Mouse (Mus musculus) lung, postnatal 25 days (tissue): ENCODE measurements around the gene Erc2.

Experiments
- DNase-seq: peaks from one replicate; pipeline ENCODE4 v3.0.0; 2022; ENCODE audit warnings: low spot score

Erc2 gene

GRCm38 (mm10) chr14:27778503-27778902 is 156.3 kb downstream of the Erc2 start:
- DNase-seq = no peak

GRCm38 (mm10) chr14:27778982-27779701 is 156.9 kb downstream of the Erc2 start:
- DNase-seq = no peak

- DNase-seq = no peak
Observed at GRCm38 (mm10) chr14:27781221-27781620, 159.0 kb downstream of the Erc2 start.

- DNase-seq = no peak
Observed at GRCm38 (mm10) chr14:27784826-27785225, 162.6 kb downstream of the Erc2 start.

- no peak for DNase-seq
Observed at GRCm38 (mm10) chr14:27785562-27785961, 163.3 kb downstream of the Erc2 start.

GRCm38 (mm10) chr14:27789066-27789898 is 167.1 kb downstream of the Erc2 start:
- DNase-seq = no peak

GRCm38 (mm10) chr14:27798184-27798934 is 176.1 kb downstream of the Erc2 start:
- no peak for DNase-seq

GRCm38 (mm10) chr14:27800766-27801165 is 178.5 kb downstream of the Erc2 start:
- no peak for DNase-seq

- DNase-seq = no peak
Observed at GRCm38 (mm10) chr14:27803961-27804360, 181.7 kb downstream of the Erc2 start.

GRCm38 (mm10) chr14:27805064-27805463 is 182.8 kb downstream of the Erc2 start:
- DNase-seq = no peak

- peak; percentile 39 for DNase-seq
Observed at GRCm38 (mm10) chr14:27808080-27808479, 185.9 kb downstream of the Erc2 start.

GRCm38 (mm10) chr14:27808523-27809114 is 186.4 kb downstream of the Erc2 start:
- DNase-seq = no peak

- DNase-seq = no peak
Observed at GRCm38 (mm10) chr14:27810790-27811189, 188.6 kb downstream of the Erc2 start.

- no peak for DNase-seq
Observed at GRCm38 (mm10) chr14:27811649-27812048, 189.4 kb downstream of the Erc2 start.

GRCm38 (mm10) chr14:27815739-27816138 is 193.5 kb downstream of the Erc2 start:
- no peak for DNase-seq

- DNase-seq = no peak
Observed at GRCm38 (mm10) chr14:27818986-27819385, 196.8 kb downstream of the Erc2 start.

GRCm38 (mm10) chr14:27821801-27822200 is 199.6 kb downstream of the Erc2 start:
- DNase-seq = no peak

- no peak for DNase-seq
Observed at GRCm38 (mm10) chr14:27822566-27822965, 200.3 kb downstream of the Erc2 start.

GRCm38 (mm10) chr14:27823048-27823447 is 200.8 kb downstream of the Erc2 start:
- DNase-seq = peak; percentile 24

- DNase-seq = no peak
Observed at GRCm38 (mm10) chr14:27823897-27824296, 201.7 kb downstream of the Erc2 start.

GRCm38 (mm10) chr14:27826829-27827228 is 204.6 kb downstream of the Erc2 start:
- no peak for DNase-seq

- no peak for DNase-seq
Observed at GRCm38 (mm10) chr14:27828089-27828488, 205.9 kb downstream of the Erc2 start.
